Mouse (Mus musculus) limb, embryonic 10.5 days (tissue): Measurements from ENCODE around the gene Prr5l. TPM values are rescaled to one million over a fixed set of nuclear protein-coding genes. Genes with fewer than 3 reads are reported as not detected.

Experiments
- DNase-seq: peaks from one replicate; pipeline ENCODE4 v3.0.0-alpha.2; 2017; ENCODE audit warnings: low spot score
- H3K27ac ChIP-seq: fragments of 300-500 bp; sonication (generic); 2 replicates; pipeline ENCODE4 v1.5.1; 2016; ENCODE audit warnings: mild to moderate bottlenecking
- H3K27me3 ChIP-seq: fragments of 300-500 bp; sonication (generic); 2 replicates; pipeline ENCODE4 v1.6.1; 2016; ENCODE audit warnings: low read depth, mild to moderate bottlenecking; ENCODE audit not compliant: poor library complexity, severe bottlenecking
- H3K36me3 ChIP-seq: fragments of 300-500 bp; sonication (generic); 2 replicates; pipeline ENCODE4 v1.6.1; 2016; ENCODE audit warnings: mild to moderate bottlenecking, moderate library complexity
- H3K4me1 ChIP-seq: fragments of 300-500 bp; sonication (generic); 2 replicates; pipeline ENCODE4 v1.6.1; 2016
- H3K4me3 ChIP-seq: fragments of 300-500 bp; sonication (generic); 2 replicates; pipeline ENCODE4 v1.5.1; 2016; ENCODE audit warnings: mild to moderate bottlenecking, moderate library complexity
- H3K9me3 ChIP-seq: fragments of 300-500 bp; sonication (generic); replicated peaks from 2 replicates; pipeline ENCODE4 v1.6.1; 2016; ENCODE audit warnings: mild to moderate bottlenecking
- WGBS: fragments of 180-500 bp; shearing (Covaris S2); methylation state at CpG from one replicate; pipeline ENCODE4 v1.1.7; 2016; 5-methylcytosine and 5-hydroxymethylcytosine counted together
- polyA plus RNA-seq: library from polyadenylated mRNA; unstranded; fragments of >200 nt; fragmentation: Nextera tagmentation; extraction: Ambion mirVana; gene quantifications from 2 replicates; pipeline ENCODE4 v1.2.1, GENCODE M21; 2016

Prr5l gene
- polyA plus RNA-seq, 1 experiment from 2014 or later: 22.4 TPM

DNA sequence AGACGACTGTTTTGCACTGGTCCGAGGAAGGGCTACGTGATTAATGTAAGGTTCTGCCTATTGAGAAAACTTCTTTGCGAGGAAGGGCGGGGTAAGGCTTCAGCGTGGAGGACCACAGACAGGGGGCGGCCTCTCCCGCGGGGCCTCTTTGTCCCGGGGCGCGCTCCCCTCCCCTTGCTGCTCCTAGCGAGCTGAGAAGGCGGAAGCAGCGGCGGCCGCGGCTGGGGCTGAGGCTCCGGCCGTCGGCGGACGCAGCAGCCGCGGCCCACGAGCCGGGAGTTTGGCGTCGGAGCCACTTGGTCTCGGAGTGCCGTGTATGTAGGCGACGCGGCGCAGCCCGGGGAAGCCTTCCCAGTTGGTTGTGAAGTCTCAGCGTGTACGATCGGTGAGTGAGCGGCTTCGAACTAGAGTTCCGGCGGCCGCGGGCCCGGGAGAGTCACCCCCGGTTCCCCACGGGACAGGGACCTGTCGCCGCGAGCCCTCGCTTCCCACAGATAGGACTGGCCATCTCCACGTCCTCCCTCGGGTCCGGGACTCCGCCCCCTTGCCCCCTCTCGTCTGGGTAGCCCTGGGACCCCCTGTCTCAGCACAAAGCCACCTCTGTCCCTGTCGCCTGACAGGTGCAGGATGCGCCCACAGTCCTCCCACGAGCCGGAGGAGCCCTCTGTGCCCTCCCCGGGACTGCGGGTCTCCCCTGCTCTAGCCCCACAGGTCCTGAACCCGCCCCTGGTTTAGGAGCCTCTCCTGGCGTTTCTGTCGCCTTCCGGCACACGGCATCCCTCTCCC is 204.4 kb downstream of the Prr5l start, which contains the start of gene Traf6:
Traf6 (plus strand) TSS at position 194 of the 786 bp plus-strand sequence.
- Histone ChIP-seq H3K9me3 (no peaks in the 10 kb centered on the region), H3K36me3 (peaks cover 15% of the 10 kb centered on the region; the same call in 1 of the 2 replicates), H3K27ac (peak within 1 kb of the TSS; percentile 93), H3K4me3 (peak within 1 kb of the TSS; percentile 87), H3K27me3 (no peaks in the 10 kb centered on the region), H3K4me1 (peaks cover 11% of the 10 kb centered on the region)
- under 1% methylated on average over 68 of the region's 68 CpGs for WGBS
- DNase-seq: peak; percentile 91

DNA sequence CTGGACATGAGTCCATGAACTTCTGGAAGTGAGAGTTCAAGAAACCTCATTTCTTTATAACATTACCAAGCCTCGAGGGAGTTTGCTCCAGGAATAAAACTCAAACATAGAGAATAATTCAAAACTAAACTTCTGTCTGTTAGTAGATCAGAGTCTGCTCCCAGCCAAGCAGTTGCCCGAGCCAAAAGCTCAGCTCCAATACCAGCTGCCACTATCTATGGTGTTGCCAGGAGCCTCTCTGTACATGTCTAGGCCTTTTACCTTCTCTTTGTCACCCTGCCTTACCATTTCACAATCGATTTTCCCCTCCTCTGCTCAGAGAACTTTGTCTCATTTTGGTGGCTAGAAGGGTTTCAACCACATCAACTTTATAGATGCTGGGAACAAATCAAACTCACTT is 209.3 kb downstream of the Prr5l start:
- 0 out of 2 replicates have a peak, but pooled peaks cover 7% of the 10 kb centered on the region for H3K27me3 ChIP-seq
- H3K9me3 ChIP-seq: no peaks in the 10 kb centered on the region
- H3K4me1 ChIP-seq: peaks cover 4% of the 10 kb centered on the region; the same call in 1 of the 2 replicates
- DNase-seq: no peak
- WGBS: 74% methylated on average over 3 of the region's 3 CpGs
- H3K4me3 ChIP-seq: no peak overlapping the region
- H3K36me3 ChIP-seq: no peaks in the 10 kb centered on the region
- H3K27ac ChIP-seq: no peak overlapping the region

DNA sequence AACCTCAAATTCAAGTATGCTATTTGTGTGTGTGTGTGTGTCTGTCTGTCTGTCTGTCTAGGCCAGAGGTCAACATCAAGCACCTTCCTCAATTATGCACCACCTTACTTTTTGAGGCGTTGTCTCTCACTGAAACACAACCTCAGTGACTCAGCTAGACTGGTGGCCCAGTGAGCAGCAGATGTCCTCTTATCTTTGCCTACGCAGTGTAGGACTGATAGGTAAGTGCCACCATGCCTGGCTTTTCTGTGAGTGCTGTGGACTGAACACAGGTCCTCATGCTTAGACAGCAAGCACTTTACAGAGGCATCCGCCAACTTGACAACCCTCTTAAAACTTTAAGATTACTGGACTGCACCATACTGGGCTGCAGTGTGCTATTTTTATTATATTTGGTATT is 214.1 kb downstream of the Prr5l start:
- 0 out of 2 replicates have a peak, but pooled peaks cover 7% of the 10 kb centered on the region for H3K27me3 ChIP-seq
- no peaks in the 10 kb centered on the region; the same call in 1 of the 2 replicates for H3K4me1 ChIP-seq
- 88% methylated on average over 3 of the region's 3 CpGs for WGBS
- H3K9me3 ChIP-seq: no peaks in the 10 kb centered on the region
- no peaks in the 10 kb centered on the region for H3K36me3 ChIP-seq
- DNase-seq: no peak
- no peak overlapping the region for H3K27ac ChIP-seq
- H3K4me3 ChIP-seq: no peak overlapping the region

DNA sequence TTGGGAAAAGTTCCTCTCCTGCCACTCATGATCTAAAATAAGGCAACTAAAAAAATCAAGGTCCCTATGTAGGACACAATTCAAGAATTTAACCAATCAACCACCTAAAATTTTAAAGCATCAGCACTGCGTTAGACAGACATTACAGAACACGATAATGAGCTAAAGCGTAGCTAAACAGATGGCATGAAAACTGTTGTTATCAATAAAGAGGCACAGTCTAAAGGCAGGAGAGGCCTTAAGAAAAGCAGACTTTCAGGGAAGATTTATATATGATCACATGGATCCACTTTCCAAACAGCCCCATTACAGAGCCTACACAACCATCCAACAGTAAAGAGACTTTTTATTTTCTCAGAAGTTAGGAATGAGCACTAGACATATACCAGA is 217.1 kb downstream of the Prr5l start:
- Histone ChIP-seq H3K36me3 (no peaks in the 10 kb centered on the region), H3K27ac (peak overlapping the region; percentile 74), H3K27me3 (no peaks in the 10 kb centered on the region; the same call in 1 of the 2 replicates), H3K4me1 (no peaks in the 10 kb centered on the region; the same call in 1 of the 2 replicates), H3K9me3 (no peaks in the 10 kb centered on the region), H3K4me3 (no peak overlapping the region)
- DNase-seq: no peak
- 94% methylated on average over 3 of the region's 3 CpGs for WGBS

DNA sequence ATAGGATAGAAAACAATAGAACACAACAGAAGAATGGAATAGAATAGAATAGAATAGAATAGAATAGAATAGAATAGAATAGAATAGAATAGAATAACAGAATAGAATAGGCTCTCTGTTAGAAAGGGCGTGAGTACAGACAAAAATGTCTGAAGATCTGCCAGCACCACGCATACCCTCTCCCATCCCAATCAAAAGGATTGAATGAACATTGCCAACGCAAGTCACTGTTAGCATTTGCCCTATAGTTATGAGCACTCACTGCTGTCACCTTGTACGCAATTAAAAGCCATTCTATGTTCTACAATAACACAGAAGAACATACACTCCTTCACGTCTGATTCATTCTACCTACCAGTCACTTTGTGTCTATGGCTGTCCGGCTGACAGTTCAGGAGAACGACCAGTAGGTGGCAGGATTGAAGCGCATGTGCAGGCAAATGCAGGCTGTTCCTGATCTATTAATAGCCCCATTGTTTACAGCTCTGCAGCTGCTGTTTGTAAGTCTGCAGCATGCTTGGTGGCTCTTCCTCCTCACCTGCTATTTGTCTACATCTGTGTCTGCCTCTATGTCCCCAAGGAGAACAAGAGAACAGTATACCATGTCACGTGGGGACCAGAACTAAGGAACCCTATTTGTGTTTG is 217.6 kb downstream of the Prr5l start:
- H3K27me3 ChIP-seq: no peaks in the 10 kb centered on the region; the same call in 1 of the 2 replicates
- no peak overlapping the region for H3K4me3 ChIP-seq
- WGBS: 25% methylated on average over 9 of the region's 9 CpGs
- H3K4me1 ChIP-seq: no peaks in the 10 kb centered on the region; the same call in 1 of the 2 replicates
- H3K9me3 ChIP-seq: no peaks in the 10 kb centered on the region
- peak overlapping the region; percentile 74 for H3K27ac ChIP-seq
- no peaks in the 10 kb centered on the region for H3K36me3 ChIP-seq
- peak; percentile 79 for DNase-seq

Other genes with a start within 250 kb of the Prr5l start
- 0.08 and 0.58 TPM in 2 replicates for gene Rag1, start 233.5 kb downstream of the Prr5l start, polyA plus RNA-seq
- 46.8 and 54.4 TPM in 2 replicates for gene B230118H07Rik, start 233.5 kb downstream of the Prr5l start, polyA plus RNA-seq
- 14.6 and 16.1 TPM in 2 replicates for gene Traf6, start 204.6 kb downstream of the Prr5l start, polyA plus RNA-seq
- gene Commd9, start 3.2 kb upstream of the Prr5l start, polyA plus RNA-seq: 60.7 and 62.5 TPM in 2 replicates